Mouse (Mus musculus): ENCODE data around the gene Fndc5.

The Fndc5 gene

DNA sequence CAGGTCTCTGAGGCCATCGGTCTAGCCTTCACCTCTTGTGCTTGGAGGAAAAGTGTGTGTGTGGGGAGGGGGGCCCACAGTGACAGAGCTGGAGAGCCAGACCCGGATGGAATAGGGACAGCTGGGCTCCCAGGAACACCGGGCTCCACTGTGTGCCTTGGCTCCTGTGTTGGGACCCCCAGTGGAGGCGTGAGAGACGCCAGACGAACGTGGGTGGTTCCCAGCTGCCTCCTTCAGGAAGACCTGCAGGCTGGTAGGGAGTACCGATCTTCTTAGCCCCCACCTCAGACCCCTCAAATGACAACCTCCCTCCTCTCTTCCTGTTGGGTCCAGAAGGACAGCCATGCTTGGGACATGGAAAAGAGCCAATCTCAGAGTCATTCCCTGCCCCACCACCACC is 14.1 kb upstream of the Fndc5 start:
- DNase-seq (ENCODE audit: low spot score in 2 of 2) = peak in 1 of 2 experiments; percentile 73

DNA sequence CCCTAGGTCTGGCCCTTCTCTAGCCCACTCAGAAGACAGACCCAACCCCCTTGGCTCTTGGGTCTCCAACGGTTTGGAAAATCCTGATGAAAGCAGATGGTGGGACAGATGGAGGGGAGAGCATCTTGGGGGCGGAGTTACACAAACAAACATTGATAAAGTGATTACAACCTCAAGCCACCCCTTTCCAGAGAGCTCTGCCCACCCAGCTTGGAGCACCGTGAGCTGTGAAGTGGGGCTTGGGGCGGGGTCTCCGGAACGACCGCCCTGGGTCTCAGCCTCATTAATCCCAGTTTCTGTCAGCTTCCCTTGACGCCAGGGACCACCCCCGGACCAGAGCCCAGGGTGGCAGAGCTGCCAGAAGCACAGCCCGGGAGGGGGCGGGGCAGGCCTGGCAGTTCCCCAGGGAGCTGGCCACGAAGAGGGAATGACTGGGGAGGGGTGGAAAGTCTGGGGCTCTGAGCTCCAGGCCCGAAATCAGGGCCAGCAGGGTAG is 12.1 kb upstream of the Fndc5 start:
- DNase-seq (ENCODE audit: low spot score in 2 of 2) = peak; percentile 85 to 88

DNA sequence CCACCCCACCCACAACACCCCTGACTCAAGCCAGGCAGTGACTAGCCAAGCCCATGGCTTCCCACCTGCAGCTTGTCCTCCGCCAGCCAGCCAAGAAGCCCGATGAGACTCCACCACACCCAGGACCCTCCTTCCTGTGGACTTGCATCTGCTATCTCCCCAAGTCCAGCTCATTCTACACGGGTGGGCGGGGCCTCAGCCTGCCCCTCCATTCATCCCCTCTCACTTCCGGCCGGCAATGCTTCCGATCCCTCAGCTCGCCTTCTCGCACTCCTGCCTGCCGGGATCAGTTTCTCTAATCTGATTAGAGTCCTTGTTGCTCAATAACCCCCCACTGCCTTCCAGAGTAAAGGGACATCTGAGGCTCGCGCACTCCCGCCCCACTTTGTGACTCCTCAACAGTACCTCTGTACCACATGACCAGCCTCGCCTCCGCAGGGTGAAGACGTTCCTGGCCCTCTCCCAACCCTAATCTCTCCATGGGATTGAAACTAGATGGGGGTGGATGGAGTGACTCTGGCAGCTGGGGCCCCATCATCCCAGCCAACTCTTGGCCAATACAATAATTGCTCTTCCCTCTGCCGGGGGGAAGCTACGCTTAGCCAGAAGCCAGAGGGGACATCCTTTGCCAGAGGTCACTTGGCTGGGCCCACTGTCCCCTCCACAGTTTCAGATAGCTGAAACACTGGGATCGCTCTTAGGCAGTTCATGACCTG is 10.9 kb upstream of the Fndc5 start:
- DNase-seq (ENCODE audit: low spot score in 2 of 2) = no peak

DNA sequence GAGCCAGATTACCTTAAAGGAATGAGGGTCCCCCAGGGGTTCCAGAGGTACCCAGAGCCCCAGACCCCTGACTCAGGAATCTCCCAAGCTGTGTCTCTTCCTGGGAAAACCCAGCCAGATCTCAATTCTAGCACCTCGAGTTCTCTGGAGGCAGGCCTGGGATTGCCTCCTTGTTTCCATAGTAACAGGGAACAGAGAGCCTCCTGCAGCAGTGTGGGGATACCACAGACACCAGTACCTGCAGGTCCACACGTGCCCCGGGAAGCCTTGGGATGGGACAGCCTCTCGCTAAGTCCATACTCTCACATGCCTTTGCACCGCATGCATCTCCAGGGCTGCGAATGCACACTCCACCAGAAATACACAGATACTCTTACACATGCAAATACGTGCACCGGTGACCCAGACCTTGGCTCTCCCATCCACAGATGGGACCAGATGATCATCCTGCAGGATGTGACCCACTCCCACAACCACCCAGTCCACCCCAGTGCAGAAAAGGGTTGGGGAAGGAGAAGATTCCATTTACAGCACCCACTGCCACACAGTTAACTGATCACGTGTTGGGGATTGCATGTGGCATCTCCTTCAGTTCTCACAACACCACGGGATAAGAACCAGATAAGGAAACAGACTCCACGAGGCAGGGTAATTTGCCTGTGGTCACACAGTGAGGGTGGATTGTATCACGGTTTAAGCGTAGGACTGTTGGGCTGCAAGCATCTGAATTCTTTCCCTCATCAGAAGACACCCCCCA is 8.0 kb upstream of the Fndc5 start:
- DNase-seq (ENCODE audit: low spot score in 2 of 2) = peak; percentile 72 to 83

GRCm38 (mm10) chr4:129129387-129129786 is 7.4 kb upstream of the Fndc5 start:
- no peak for DNase-seq (ENCODE audit: low spot score in 2 of 2)

DNA sequence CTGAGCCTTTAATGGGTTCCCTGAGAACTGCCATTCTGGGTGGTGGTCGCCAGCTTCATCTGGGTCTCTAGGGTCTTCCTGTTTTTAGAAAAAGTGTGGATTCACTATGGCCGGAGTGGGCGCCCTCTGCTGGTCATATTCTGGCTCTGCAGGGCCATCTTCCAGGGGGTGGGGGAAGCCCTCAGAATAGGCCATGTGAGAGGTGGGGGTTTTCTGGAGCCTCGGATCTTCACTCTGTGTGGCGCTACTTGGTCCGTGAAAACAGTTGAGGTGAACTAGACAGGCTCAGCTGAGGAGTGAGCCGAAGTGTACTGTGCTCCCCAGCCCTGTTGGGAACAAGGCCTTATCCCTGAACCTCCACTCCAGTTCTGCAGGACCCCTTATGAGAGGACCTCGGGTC is 6.7 kb upstream of the Fndc5 start:
- no peak for DNase-seq (ENCODE audit: low spot score in 2 of 2)

- no peak for DNase-seq (ENCODE audit: low spot score in 2 of 2)
Measured at GRCm38 (mm10) chr4:129130755-129131303, 6.0 kb upstream of the Fndc5 start.

DNA sequence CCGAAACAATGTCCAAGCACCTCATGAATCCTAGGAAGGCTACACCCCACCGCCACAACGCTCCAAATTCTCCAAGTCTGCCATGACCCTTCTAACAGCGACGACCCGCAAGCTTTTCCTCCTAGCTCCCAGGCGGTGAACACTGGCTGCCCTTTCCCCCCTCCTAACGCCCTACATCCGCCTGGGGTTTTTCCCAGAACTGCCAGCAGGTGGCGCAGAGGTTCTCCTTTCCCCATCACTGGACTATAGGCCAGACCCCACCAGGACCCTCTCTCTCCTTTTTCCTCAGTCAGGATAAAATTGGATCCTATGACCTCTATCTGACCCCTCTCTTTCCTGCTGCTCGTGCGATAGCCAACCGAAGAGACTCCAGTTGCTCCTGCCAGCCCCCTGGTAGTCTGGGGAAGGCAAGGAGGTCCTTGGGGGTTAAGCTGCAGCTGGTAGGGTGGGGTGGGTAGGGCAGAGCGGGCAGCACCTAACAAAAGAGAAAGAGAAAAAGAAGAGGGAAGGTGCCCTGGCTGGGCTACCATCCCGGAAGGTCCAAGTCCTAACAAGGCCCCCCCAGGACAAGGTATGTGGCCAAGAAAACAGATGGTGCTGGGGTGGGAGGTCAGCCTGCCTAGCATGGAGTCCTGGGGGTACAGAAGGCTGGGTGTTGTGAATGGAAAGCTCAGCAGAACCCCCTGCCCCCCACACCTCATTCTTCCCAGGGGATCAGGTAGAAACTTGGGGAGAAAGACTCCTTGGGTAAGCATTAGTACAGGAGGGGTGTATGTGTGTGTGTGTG is 1.8 kb upstream of the Fndc5 start:
- DNase-seq (ENCODE audit: low spot score in 2 of 2) = peak in 1 of 2 experiments; percentile 83

DNA sequence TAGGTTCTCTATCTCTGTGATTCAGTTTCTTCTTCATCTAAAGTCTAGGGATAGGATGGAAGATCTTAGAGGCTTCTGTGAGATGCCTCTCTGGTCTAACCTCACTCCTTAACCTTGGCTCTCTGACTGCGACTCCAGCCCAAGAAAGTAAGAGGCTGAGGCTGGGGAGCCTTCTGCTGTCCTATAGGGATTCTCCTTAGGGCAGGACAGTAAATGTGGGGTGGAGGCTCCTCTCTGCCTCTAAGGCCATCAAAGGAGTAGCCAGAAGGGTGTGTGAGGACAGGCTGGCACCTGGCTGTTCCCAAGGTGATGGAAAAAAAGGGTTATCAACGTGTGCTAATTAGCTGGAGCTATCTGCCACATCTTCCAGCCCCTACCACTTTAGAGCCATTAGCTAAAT is 1.2 kb upstream of the Fndc5 start:
- no peak for DNase-seq (ENCODE audit: low spot score in 2 of 2)

DNA sequence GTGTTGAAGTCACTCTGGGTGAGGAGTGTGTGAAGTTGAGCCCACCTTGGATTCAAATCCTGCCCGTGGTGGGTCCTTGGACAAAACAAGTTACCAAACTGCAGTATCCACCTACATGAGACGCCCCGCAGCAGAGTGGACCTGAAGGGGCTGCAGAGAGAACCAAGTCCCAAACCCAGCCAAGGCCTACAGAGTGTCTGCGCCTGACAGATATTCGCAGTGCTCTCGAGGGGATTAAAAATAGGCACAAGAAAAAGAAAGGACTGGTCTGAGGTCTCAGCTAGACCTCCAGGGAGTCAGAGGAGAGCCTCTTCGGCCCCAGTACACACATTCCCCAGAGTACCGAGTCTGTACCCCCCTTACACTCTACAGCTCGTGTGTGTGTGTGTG is 615 bp upstream of the Fndc5 start:
- DNase-seq (ENCODE audit: low spot score in 2 of 2) = no peak

- DNase-seq (ENCODE audit: low spot score in 2 of 2) = no peak
Measured at GRCm38 (mm10) chr4:129137392-129138321, 858 bp downstream of the Fndc5 start.

DNA sequence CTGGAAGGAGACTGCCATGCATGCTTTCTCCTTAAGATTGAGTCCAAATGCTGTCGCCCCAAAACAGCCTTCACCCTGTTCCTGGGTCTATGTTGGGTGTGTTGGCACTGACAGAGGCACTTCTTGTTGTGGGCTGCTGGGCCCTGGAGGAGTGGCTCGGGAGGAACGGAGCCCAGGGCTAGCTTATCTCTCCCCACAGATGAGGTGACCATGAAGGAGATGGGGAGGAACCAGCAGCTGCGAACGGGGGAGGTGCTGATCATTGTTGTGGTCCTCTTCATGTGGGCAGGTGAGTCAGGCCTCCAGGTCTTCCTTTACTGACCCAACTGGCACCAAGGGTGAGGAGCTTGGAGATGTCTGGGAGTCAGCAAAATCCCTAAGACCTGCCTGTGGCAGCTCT is 2.8 kb downstream of the Fndc5 start:
- DNase-seq (ENCODE audit: low spot score in 2 of 2) = no peak

DNA sequence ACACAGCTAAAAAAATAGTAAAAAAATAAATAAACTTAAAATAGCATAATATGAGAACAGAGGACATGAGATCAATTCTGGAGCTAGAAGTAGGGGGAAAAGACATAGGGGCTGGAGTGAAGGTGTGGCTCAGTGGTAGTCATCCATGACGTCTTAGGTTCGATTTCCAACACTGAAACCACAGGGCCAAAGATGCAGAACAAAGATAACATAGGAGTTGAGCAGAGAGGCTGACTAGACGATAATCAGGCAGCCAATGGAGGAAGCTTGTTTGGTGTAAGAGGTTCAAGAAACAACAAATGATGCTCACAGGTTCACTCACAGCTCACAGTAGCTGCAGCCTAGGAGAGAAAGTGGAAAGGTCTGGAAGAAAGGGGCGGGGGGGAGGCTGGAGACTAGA is 4.0 kb downstream of the Fndc5 start:
- no peak for DNase-seq (ENCODE audit: low spot score in 2 of 2)

- peak in 1 of 2 experiments; percentile 47 for DNase-seq (ENCODE audit: low spot score in 2 of 2)
Measured at GRCm38 (mm10) chr4:129141560-129142438, 5.0 kb downstream of the Fndc5 start.

- DNase-seq (ENCODE audit: low spot score in 2 of 2) = peak in 1 of 2 experiments; percentile 53
Measured at GRCm38 (mm10) chr4:129142439-129143045, 5.7 kb downstream of the Fndc5 start.

- DNase-seq (ENCODE audit: low spot score in 2 of 2) = peak in 1 of 2 experiments; percentile 45
Measured at GRCm38 (mm10) chr4:129143509-129143908, 6.7 kb downstream of the Fndc5 start.

DNA sequence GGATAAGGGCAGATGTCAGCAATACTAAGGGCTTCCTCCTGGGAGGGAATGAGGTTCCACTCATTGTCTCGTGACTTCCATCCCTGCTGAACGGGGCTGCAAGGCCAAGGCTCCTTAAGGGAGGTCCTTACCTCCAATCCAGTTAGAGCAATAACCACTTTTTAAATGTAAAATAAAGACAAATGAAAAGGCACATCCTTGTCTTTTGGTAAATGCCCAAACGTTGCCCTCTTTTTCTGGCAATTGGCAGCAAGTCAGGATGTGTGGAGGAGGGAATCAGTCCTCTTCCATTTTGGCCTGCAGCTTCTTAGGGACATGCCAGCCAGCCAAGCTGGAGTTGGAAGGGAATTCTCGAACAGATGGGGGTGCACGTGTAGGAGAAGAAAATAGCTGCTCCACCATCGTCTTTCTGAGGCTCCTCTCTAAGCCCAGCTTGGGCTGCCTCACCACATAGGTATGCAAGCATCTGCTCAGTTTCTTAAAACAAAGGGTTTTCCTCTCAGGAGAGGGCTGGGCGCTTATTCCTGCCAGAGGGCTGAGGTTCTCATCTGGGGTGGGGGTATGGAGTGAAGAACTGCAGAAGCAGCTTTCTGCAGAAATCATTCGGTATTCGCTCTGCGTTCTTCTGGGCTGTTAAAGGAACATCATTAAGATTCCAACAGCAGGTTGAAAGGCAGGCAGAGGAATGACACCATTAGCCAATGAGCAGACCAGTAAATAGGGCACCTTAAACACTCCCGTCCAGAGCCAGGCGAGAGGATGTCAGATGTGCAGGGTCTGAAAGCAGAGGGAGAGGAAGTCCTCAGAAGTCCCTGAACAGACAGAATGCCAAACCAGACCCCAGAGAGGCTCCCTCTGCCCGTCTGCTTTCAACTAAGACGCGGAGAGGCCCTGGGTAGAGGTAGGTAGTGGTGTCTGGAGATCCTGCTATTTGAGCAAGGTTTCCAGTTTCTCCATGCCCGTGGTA is 7.9 kb downstream of the Fndc5 start:
- peak; percentile 91 to 95 for DNase-seq (ENCODE audit: low spot score in 2 of 2)

DNA sequence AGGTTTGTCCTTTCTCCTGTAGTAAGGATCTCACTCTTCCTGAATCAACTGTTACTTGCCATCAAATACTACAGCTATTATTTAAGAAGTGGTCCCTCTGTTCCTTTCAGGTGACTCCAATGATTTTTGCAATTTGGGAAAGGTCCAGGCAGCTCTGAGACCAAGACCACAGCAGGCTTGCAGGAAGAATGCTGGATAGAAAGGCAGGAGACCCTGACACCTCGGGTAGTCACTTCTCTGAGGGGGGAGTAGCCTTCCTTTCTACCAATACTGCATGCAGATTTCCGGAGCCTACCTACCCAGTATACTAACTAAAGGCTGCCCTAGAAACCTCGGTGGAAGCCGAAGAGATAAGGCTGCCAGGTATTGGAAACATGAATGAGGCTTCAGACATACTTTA is 8.6 kb downstream of the Fndc5 start:
- DNase-seq (ENCODE audit: low spot score in 2 of 2) = peak in 1 of 2 experiments; percentile 29

Data from right cerebral cortex, postnatal 10 days (tissue).